Mouse (Mus musculus) central nervous system, embryonic 18 days (tissue): Measurements from ENCODE around the gene Trp53bp1. TPM values are rescaled to one million over a fixed set of nuclear protein-coding genes. Genes with fewer than 3 reads are reported as not detected.

Source experiments
- polyA plus RNA-seq: library from polyadenylated mRNA; depleted of rRNA; stranded (reverse); fragments of >200 nt; gene quantifications from 2 replicates; pipeline ENCODE4 v1.2.3, GENCODE M21; 2012; rRNA removed

Gene Trp53bp1
- polyA plus RNA-seq = 137 and 139 TPM in 2 replicates

GRCm38 (mm10) chr2:121271236-121271927, at the start of gene Trp53bp1:
TSS of gene Trp53bp1 (minus strand) at chr2:121271407.

GRCm38 (mm10) chr2:121288901-121289729, 17.9 kb upstream of the Trp53bp1 start, which contains the start of gene Map1a:
TSS of gene Map1a (plus strand) at chr2:121289600.

GRCm38 (mm10) chr2:121170980-121171742, 100.0 kb downstream of the Trp53bp1 start, which contains the start of gene Zscan29:
TSS of gene Zscan29 (minus strand) at chr2:121171125.

GRCm38 (mm10) chr2:121170481-121170971, 100.7 kb downstream of the Trp53bp1 start, which contains the start of gene Tubgcp4:
TSS of gene Tubgcp4 (plus strand) at chr2:121170654.

Other genes starting within 250 kb of the Trp53bp1 start
- gene Epb42, start 234.3 kb downstream of the Trp53bp1 start, polyA plus RNA-seq = 0.05 and 0.06 TPM in 2 replicates
- gene Tgm5, start 185.6 kb downstream of the Trp53bp1 start, polyA plus RNA-seq = 0.04 and 0.11 TPM in 2 replicates
- gene Tgm7, start 161.6 kb downstream of the Trp53bp1 start, polyA plus RNA-seq = 0.08 and 0.10 TPM in 2 replicates
- 24.2 and 26.3 TPM in 2 replicates for gene Adal, start 131.0 kb downstream of the Trp53bp1 start, polyA plus RNA-seq
- gene Lcmt2, start 130.8 kb downstream of the Trp53bp1 start, polyA plus RNA-seq = 8.4 and 9.6 TPM in 2 replicates
- gene Tubgcp4, start 100.8 kb downstream of the Trp53bp1 start, polyA plus RNA-seq = 45.6 and 47.1 TPM in 2 replicates
- 3.9 and 4.2 TPM in 2 replicates for gene Zscan29, start 100.3 kb downstream of the Trp53bp1 start, polyA plus RNA-seq
- gene Map1a, start 18.2 kb upstream of the Trp53bp1 start, polyA plus RNA-seq = 24.9 and 26.8 TPM in 2 replicates
- 27.2 and 30.6 TPM in 2 replicates for gene Ppip5k1, start 84.0 kb upstream of the Trp53bp1 start, polyA plus RNA-seq
- gene Ckmt1, start 86.3 kb upstream of the Trp53bp1 start, polyA plus RNA-seq = 87.5 and 102 TPM in 2 replicates
- 0.03 TPM in 2 replicates for gene Strc, start 115.8 kb upstream of the Trp53bp1 start, polyA plus RNA-seq
- gene Pdia3, start 142.4 kb upstream of the Trp53bp1 start, polyA plus RNA-seq = 128 and 143 TPM in 2 replicates
- 6.6 and 7.4 TPM in 2 replicates for gene Catsper2, start 142.4 kb upstream of the Trp53bp1 start, polyA plus RNA-seq
- 0.24 and 0.28 TPM in 2 replicates for gene Ell3, start 172.9 kb upstream of the Trp53bp1 start, polyA plus RNA-seq
- gene Serf2, start 177.8 kb upstream of the Trp53bp1 start, polyA plus RNA-seq = 306 TPM in 2 replicates
- gene Hypk, start 181.9 kb upstream of the Trp53bp1 start, polyA plus RNA-seq = 33.0 and 33.8 TPM in 2 replicates
- gene Serinc4, start 185.4 kb upstream of the Trp53bp1 start, polyA plus RNA-seq = 5.2 and 5.4 TPM in 2 replicates
- gene Mfap1b, start 202.7 kb upstream of the Trp53bp1 start, polyA plus RNA-seq = 23.4 and 25.3 TPM in 2 replicates
- gene Mfap1a, start 235.3 kb upstream of the Trp53bp1 start, polyA plus RNA-seq = 14.5 and 14.6 TPM in 2 replicates
- 4.5 and 5.0 TPM in 2 replicates for gene Wdr76, start 235.3 kb upstream of the Trp53bp1 start, polyA plus RNA-seq